Mouse (Mus musculus) layer of hippocampus, adult 2 months (tissue): ENCODE measurements around the gene Yif1b. TPM values are rescaled to one million over a fixed set of nuclear protein-coding genes. Genes with fewer than 3 reads are reported as not detected.

Experiments used
- DNase-seq, 2 experiments: peaks; one replicate each; pipeline ENCODE4 v3.0.0; 2022; ENCODE audit warnings: low spot score in 2 of 2
- H3K27ac ChIP-seq: fragments of 200-600 bp; 2 replicates; pipeline ENCODE4 v1.8.1; 2022
- H3K4me3 ChIP-seq: fragments of 200-600 bp; 2 replicates; pipeline ENCODE4 v1.8.1; 2022; ENCODE audit warnings: mild to moderate bottlenecking
- CTCF ChIP-seq: fragments of 200-600 bp; conservative IDR thresholded peaks from 2 replicates; pipeline ENCODE4 v1.8.1; 2022; ENCODE audit warnings: antibody characterized with exemption, mild to moderate bottlenecking, moderate library complexity
- total RNA-seq, 2 experiments: library from RNA; stranded (reverse); gene quantifications; 2 replicates each; pipeline ENCODE4 v1.2.3; 2021

The Yif1b gene
- total RNA-seq, 2 experiments from 2014 or later, result 40.7 to 42.9 TPM

DNA sequence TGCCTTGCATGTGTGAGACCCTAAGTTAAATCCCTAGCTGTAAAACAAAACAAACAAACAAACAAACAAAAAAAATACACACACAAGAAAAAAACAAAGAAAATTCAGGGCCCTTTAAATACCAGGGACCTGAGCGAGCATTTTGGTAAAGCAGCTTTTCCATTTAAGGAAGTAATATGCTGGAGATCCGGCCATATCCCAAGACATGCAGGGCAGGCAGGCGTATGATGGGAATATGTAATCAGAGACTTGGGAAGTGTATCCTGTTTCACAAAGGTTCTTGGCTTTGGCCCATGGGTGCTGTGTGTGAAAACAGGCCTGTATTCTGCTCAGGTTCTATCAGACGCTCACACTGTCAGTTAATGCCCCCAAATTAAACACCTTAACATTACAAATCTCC is 39.4 kb downstream of the Yif1b start:
- no peak for TF ChIP-seq CTCF
- no peak for DNase-seq
- no peak overlapping the region for H3K27ac ChIP-seq
- H3K4me3 ChIP-seq, result no peak overlapping the region

DNA sequence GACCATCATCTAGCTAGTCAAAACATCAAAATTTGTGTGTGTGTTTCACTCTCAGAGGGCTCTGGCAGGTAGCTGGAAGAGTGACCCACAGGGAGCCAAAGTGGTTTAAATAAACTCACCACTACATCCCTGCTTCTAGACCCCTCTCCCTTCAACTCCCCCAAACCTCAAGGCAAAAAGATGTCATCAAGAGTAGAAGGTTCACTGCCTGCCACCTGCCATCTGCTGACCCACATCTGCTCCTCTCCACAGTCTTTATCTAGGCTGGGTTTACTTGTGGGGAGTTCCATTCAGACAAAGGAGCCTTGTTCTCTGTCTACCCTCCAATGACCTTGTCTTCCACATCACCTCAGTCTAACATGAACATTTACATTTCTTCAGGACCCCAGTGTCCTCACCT is 41.1 kb downstream of the Yif1b start:
- DNase-seq, result no peak
- H3K27ac ChIP-seq, result no peak overlapping the region
- no peak for TF ChIP-seq CTCF
- no peak overlapping the region for H3K4me3 ChIP-seq

DNA sequence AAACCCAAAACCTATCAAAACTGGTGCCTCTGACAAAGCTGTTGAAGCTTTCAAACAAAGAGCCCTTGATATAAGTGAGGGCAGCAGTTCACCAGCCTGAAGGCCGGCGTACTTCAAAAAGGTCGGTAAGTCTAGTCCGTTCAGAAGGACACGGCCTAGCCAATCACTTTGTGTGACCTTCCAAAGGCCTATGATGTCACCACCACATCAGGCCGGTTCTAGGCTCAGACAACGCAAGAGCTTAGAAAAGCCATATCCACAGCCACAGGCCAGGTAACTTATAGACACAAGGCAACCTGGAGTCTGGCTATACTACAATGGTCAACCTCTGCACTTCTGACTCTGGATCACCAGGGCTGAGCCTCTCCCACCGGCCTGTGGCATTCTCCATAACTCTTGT is 41.8 kb downstream of the Yif1b start:
- Histone ChIP-seq H3K27ac (no peak overlapping the region), H3K4me3 (no peak overlapping the region)
- DNase-seq, result no peak
- TF ChIP-seq CTCF, result no peak

DNA sequence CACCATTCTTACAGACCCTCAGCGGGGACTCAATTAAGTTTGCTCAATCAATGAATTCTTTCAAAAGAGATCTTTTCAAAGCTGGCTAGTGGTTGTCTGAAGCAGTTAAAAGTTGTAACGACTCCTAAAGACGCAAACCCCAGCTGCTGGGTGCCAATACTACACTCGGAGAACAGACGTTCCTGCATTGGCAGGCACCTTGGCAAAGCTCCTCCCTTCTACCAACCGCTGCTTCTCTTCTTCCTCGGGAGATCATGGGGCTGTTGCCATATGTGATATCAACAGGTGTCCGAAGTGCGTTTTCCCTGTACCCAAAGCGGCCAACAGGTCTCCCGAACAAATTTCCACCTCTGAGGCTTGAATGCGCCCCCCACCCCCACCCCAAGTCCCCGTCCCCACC is 42.7 kb downstream of the Yif1b start:
- Histone ChIP-seq H3K27ac (no peak overlapping the region), H3K4me3 (peak overlapping the region; percentile 68)
- no peak for DNase-seq
- TF ChIP-seq CTCF, result no peak

DNA sequence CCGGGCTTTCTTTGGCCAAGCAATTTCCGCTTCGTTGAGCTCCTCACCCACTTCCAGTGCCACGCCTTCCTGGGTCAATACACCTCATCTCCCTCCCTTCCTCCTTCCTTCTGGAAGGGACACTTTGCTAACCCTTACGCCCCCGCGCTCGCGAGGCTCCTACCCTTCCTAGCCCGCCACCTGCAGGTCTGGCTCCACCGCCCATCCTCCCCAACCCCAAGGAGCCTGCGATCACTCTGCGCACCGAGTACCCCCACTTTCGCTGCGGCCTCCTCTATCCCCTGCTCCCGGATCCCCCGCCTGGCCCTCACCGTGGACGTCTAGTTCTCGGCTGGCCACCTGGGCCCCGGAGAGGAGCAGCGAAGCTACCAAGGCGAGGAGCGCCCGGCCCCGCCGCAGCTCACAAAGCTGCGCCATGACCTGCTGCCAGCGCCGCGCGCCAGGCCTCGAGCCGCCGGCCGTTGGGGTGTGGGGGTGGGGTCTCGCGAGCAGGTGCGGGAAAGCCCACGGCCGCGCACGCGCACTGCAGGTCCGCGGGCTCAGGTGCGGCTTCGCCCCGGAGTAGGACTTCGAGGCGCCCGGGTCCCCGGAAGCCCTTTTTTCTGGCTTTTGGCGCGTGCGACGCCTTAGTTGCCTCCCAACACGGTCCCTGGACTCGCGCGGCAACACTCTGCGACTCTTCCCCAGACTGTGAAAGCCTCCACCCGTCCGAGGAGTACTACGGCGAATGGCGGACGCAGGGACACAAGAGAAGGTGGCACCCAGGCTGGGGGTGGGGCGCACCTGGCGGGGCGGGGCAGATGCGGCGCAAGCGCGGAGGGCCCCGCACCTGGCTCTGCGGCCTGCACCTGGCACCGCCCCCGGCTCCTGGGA is 43.3 kb downstream of the Yif1b start, which contains the start of gene Spint2:
TSS of gene Spint2 (minus strand) at position 712 of the 873 bp plus-strand sequence.
- H3K27ac ChIP-seq, result peak within 1 kb of the TSS; percentile 64
- peak; percentile 31; the same call in 1 of the 2 replicates for TF ChIP-seq CTCF
- no peak for DNase-seq
- H3K4me3 ChIP-seq, result peak within 1 kb of the TSS; percentile 68

DNA sequence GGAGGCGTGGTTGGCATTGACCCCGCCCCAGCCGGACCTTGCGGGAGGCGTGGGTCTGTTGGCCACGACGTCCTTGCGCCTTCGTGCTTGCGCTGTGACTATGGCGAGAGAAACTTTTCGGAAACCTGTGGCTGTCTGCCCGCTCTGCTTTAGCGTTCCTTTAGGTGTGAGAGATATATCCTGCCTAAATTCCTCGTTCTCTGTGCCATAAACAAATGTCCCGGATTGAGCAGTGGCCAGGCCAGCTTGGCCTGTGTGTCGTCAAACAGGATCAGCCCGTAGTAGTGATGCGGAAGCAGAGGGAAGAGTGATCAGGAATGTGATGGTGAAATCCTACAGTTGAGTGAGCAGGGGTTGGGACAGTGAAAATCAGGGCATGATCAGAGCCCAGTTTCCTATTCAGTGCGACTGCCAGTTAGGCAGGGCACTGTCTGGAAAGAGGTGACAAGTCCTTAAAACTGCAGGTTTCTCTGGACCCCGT is 44.0 kb downstream of the Yif1b start:
- peak overlapping the region; percentile 64; the same call in 1 of the 2 replicates for H3K27ac ChIP-seq

DNA sequence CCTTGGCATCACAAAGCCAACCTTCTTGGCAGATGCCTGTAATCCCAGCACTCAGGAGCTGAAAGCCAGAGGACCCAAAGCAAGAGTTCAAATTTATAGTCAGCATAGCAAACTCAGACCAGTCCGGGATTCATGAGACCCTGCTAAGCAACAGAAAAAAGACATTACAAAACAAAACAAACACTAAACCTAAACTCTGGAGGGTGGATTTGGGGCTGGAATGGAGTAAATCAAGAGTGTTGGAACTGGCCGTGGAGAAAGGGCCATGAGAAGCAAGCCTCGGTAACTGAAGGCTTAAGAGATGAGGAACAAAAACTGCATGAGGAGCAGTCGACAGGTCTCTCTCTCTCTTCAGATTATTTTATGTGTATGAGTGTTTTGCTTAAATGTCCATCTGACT is 45.7 kb downstream of the Yif1b start:
- H3K27ac ChIP-seq, result no peak overlapping the region
- H3K4me3 ChIP-seq, result no peak overlapping the region
- no peak for DNase-seq
- no peak for TF ChIP-seq CTCF

More for the DNA sequence above, 44.0 kb downstream of the Yif1b start:
- no peak for TF ChIP-seq CTCF
- no peak for DNase-seq
- H3K4me3 ChIP-seq, result peak overlapping the region; percentile 68

DNA sequence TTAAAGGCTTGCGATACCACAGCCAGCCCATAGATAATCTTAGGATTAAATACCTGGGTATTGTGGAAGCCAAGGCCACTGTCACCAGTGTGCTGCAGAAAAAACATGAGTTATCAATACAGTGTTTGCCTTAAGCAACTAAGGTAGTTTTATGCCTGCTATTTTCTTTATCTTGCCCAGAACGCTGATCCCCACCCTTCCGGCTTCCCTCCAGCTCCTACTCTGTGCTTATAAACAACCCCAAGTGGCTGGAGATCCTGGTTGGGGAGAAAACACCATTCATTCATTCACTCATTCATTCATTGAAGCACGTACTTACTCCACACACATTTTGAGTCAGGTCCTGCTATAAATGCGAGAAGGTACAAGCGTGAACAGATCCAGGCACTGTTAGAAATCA is 46.4 kb downstream of the Yif1b start:
- no peak for DNase-seq
- no peak overlapping the region for H3K4me3 ChIP-seq
- TF ChIP-seq CTCF, result no peak
- no peak overlapping the region for H3K27ac ChIP-seq

DNA sequence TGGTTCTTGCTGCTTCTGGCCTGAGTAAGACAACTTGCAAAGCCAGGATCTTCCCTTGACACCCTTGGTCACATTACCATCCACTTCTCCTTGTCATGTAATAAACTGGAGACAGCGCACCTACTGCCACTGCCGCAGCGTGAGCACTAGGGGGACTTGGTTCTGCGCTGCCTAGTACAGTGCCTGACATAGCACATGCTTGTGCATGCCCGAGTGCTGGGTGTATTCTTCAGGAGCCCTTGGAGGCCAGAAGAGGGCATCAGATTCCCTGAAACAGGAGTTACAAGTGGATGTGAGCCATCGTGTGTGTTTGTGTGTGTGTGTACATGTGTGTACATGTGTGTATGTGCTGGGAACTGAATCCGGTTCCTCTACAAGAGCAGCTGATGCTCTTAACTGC is 49.4 kb downstream of the Yif1b start:
- DNase-seq, result no peak
- H3K4me3 ChIP-seq, result no peak overlapping the region
- TF ChIP-seq CTCF, result peak; percentile 42
- H3K27ac ChIP-seq, result no peak overlapping the region

DNA sequence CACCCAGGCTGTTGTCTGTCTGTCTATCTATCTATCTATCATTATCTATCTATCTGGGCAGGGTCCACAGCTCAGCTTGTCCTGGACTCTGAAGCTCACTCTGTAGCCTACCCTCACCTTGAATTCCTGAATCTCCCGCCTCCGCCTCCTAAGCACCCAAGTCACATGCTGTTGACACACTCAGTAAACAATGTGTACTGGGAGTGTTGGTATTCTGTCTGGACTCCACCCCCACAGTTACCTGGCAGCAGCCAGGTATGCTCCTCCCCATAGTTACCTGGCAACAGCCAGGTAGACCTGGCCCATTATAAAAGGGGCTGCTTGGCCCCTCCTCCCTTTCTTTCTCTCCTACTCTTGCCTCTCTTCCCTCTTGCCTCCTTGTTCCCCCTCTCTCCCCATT is 50.0 kb downstream of the Yif1b start:
- H3K4me3 ChIP-seq, result no peak overlapping the region
- TF ChIP-seq CTCF, result no peak
- DNase-seq, result no peak
- no peak overlapping the region for H3K27ac ChIP-seq

DNA sequence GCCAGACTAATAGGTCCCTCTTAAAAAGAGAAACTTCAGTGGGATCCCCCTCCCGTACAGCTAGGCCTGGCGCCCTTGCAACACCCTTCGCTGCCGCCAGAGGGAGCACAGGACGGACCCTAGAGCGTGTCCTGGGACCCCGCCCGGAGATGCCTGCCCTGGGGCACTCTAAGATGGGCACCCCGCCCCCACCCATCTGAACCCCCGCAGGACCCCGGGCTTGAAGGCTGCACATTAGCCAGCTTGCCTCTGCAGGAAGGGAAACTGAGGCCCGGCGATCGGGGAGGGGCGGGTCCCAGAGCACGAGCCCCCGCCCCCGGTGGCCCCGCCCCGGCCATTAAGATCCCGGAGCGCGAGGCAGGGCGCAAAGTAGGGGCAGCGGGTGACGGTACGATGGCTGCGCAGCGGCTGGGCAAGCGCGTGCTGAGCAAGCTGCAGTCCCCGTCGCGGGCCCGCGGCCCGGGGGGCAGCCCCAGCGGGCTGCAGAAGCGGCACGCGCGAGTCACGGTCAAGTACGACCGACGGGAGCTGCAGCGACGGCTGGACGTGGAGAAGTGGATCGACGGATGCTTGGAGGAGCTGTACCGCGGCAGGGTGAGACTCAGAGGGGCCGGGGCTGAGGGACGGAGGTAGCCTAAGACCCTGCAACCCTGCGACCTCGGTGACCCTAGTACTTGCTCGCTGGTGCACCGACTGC is 51.0 kb downstream of the Yif1b start, which contains the start of gene Ppp1r14a:
TSS of gene Ppp1r14a (plus strand) at position 367 of the 697 bp plus-strand sequence.
- peak in 1 of 2 experiments; percentile 66 for DNase-seq
- peak; percentile 97 for TF ChIP-seq CTCF
- Histone ChIP-seq H3K27ac (peak within 1 kb of the TSS; percentile 86), H3K4me3 (peak within 1 kb of the TSS; percentile 55)

DNA sequence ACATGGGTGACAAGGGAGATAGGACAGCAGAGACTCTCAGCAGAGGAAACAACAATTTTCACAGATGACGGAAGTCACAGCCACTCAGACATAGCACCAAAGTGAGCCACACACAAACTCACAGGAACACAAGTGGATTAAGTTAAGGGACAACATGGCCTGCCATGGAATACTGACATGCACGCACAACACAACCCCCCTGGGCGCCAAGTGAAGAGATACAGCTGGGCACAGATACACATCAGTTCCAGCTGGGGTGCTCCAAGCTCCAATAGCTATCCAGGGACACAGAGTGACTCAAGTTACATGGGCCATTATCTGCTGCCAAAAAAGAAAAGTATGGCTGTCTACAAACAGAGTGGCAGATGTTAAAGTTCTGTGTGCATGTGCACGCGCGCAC is 51.7 kb downstream of the Yif1b start:
- no peak for TF ChIP-seq CTCF
- peak overlapping the region; percentile 86 for H3K27ac ChIP-seq
- DNase-seq, result no peak
- H3K4me3 ChIP-seq, result peak overlapping the region; percentile 55
